Comparison of ENCODE assay signal across 8 mouse cellular contexts in the genomic region with DNA sequence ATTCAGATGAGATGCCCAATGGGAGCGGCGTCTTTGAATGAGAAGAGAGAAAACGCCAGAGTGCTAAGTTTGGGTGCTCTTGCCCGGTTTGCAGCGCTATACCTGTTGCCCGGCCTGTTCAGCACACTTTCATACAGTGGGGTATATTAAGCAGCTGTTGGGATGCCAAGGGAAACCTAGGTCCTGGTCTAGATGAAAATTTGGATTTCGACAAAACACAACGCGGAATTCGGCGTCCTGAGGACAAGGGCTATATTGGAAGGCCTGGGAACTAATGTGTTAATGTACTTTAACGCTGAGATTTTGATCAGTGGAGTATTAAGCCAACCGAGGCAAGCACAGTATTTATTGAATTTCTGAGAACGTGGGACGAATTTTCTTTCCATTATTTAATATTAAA. TPM values are rescaled to one million over a fixed set of nuclear protein-coding genes. Genes with fewer than 3 reads are reported as not detected.
DNase-seq lines count a peak whose midpoint lies in the region; ATAC-seq and TF ChIP-seq lines count a peak whose summit lies in the region.

No protein-coding gene starts in this region.

- peak overlapping the region; percentile 90 for H3K4me3 ChIP-seq in layer of hippocampus, adult 2 months
- H3K4me3 ChIP-seq in embryonic facial prominence, embryonic 10.5 days = peak overlapping the region; percentile 96
- peak overlapping the region; percentile 95 for H3K4me3 ChIP-seq in hindbrain, embryonic 15.5 days
- H3K4me3 ChIP-seq in midbrain, postnatal 0 days (ENCODE audit: low read depth, low read length) = peak overlapping the region; percentile 98

- no peaks in the 10 kb centered on the region for H3K9me3 ChIP-seq in embryonic facial prominence, embryonic 10.5 days
- H3K9me3 ChIP-seq in hindbrain, embryonic 15.5 days = no peaks in the 10 kb centered on the region
- H3K9me3 ChIP-seq in midbrain, postnatal 0 days (ENCODE audit: low read length) = no peaks in the 10 kb centered on the region

- no peaks in the 10 kb centered on the region for H3K27me3 ChIP-seq in embryonic facial prominence, embryonic 10.5 days (replicated peaks; ENCODE audit: low read depth, poor library complexity, severe bottlenecking)
- H3K27me3 ChIP-seq in hindbrain, embryonic 15.5 days = no peaks in the 10 kb centered on the region
- H3K27me3 ChIP-seq in midbrain, postnatal 0 days (ENCODE audit: insufficient read depth, low read length) = no peaks in the 10 kb centered on the region

- no peak for ATAC-seq in hindbrain, embryonic 15.5 days (ENCODE audit: low FRiP score, low read depth)
- no peak for ATAC-seq in midbrain, postnatal 0 days (ENCODE audit: low FRiP score)

- DNase-seq in layer of hippocampus, adult 2 months (ENCODE audit: low spot score in 2 of 2) = no peak
- no peak for DNase-seq in layer of hippocampus, adult 11-12 months (ENCODE audit: low spot score)
- DNase-seq in embryonic facial prominence, embryonic 10.5 days (ENCODE audit: low spot score) = no peak
- peak; percentile 2 for DNase-seq in midbrain, postnatal 0 days (ENCODE audit: low spot score)
- DNase-seq in spleen, adult 12 weeks (ENCODE audit: low spot score) = no peak
- no peak for DNase-seq in right cerebral cortex, postnatal 36 days (ENCODE audit: low spot score in 2 of 2)
- no peak for DNase-seq in Muller cell, postnatal 12 days (ENCODE audit: inconsistent ontology term)

- H3K4me2 ChIP-seq in hindbrain, embryonic 15.5 days = peak overlapping the region; percentile 83
- H3K4me2 ChIP-seq in midbrain, postnatal 0 days (ENCODE audit: low read depth, low read length, poor library complexity, severe bottlenecking) = peak overlapping the region; percentile 78

- under 1% methylated on average over 15 of the region's 15 CpGs for WGBS in embryonic facial prominence, embryonic 10.5 days
- WGBS in hindbrain, embryonic 15.5 days = 1% methylated on average over 15 of the region's 15 CpGs
- WGBS in midbrain, postnatal 0 days = under 1% methylated on average over 15 of the region's 15 CpGs

- TF ChIP-seq CTCF in layer of hippocampus, adult 2 months (conservative IDR thresholded peaks at IDR 0.05) = no peak
- TF ChIP-seq CTCF in midbrain, postnatal 0 days (IDR thresholded peaks at IDR 0.05) = no peak

- peak overlapping the region; percentile 98 for H3K27ac ChIP-seq in layer of hippocampus, adult 2 months
- H3K27ac ChIP-seq in embryonic facial prominence, embryonic 10.5 days (replicated peaks) = peak overlapping the region; percentile 94
- peak overlapping the region; percentile 91; the same call in 1 of the 2 replicates for H3K27ac ChIP-seq in hindbrain, embryonic 15.5 days (replicated peaks)
- peak overlapping the region; percentile 18; the same call in 1 of the 2 replicates for H3K27ac ChIP-seq in midbrain, postnatal 0 days (ENCODE audit: low read depth, low read length)

- peaks cover 15% of the 10 kb centered on the region for H3K4me1 ChIP-seq in embryonic facial prominence, embryonic 10.5 days
- H3K4me1 ChIP-seq in hindbrain, embryonic 15.5 days (replicated peaks) = peaks cover 12% of the 10 kb centered on the region; the same call in 1 of the 2 replicates
- H3K4me1 ChIP-seq in midbrain, postnatal 0 days (ENCODE audit: insufficient read depth, low read length) = no peaks in the 10 kb centered on the region

- H3K36me3 ChIP-seq in embryonic facial prominence, embryonic 10.5 days (replicated peaks) = peaks cover 15% of the 10 kb centered on the region
- no peaks in the 10 kb centered on the region for H3K36me3 ChIP-seq in hindbrain, embryonic 15.5 days
- H3K36me3 ChIP-seq in midbrain, postnatal 0 days (ENCODE audit: insufficient read depth, low read length) = no peaks in the 10 kb centered on the region

- peak overlapping the region; percentile 68 for H3K9ac ChIP-seq in hindbrain, embryonic 15.5 days
- H3K9ac ChIP-seq in midbrain, postnatal 0 days (replicated peaks; ENCODE audit: low read length, poor library complexity, severe bottlenecking) = peak overlapping the region; percentile 78

RNA-seq across cellular contexts. Expression of gene Ing2, which starts 0.9 kb away (rescaled TPM):
- 10 to 100 TPM; 36.1 to 36.8 TPM for total RNA-seq in layer of hippocampus, adult 2 months (2021)
- polyA plus RNA-seq in embryonic facial prominence, embryonic 10.5 days (2016; fragmentation: Nextera tagmentation; extraction: Ambion mirVana) = 13.6 and 13.8 TPM in 2 replicates
- polyA plus RNA-seq in hindbrain, embryonic 15.5 days (2015; fragmentation: Nextera tagmentation; extraction: Ambion mirVana) = 6.7 and 7.2 TPM in 2 replicates
- total RNA-seq in midbrain, postnatal 0 days (2014; rRNA removed) = 7.0 and 10.5 TPM in 2 replicates
- 8.6 and 10.0 TPM in 2 replicates for polyA plus RNA-seq in midbrain, postnatal 0 days (2015; fragmentation: Nextera tagmentation; extraction: Ambion mirVana)

RNA-seq across cellular contexts. Expression of gene Cdkn2aip, which starts 37.5 kb away (rescaled TPM):
- 10 to 100 TPM; 14.3 to 17.2 TPM for total RNA-seq in layer of hippocampus, adult 2 months (2021)
- polyA plus RNA-seq in embryonic facial prominence, embryonic 10.5 days (2016; fragmentation: Nextera tagmentation; extraction: Ambion mirVana) = 38.2 and 38.5 TPM in 2 replicates
- polyA plus RNA-seq in hindbrain, embryonic 15.5 days (2015; fragmentation: Nextera tagmentation; extraction: Ambion mirVana) = 27.7 and 29.7 TPM in 2 replicates
- total RNA-seq in midbrain, postnatal 0 days (2014; rRNA removed) = 19.4 and 19.9 TPM in 2 replicates
- 21.8 and 23.3 TPM in 2 replicates for polyA plus RNA-seq in midbrain, postnatal 0 days (2015; fragmentation: Nextera tagmentation; extraction: Ambion mirVana)

Comparison
In these comparisons a context has a peak if more than half of its experiments do, and no peak if none do; other contexts are left out.
1. H3K27ac ChIP-seq: peak in every context shown above with its lines; median percentile 98 in layer of hippocampus, adult 2 months; 94 in embryonic facial prominence, embryonic 10.5 days; 91 in hindbrain, embryonic 15.5 days; 18 in midbrain, postnatal 0 days.